Mouse (Mus musculus) embryonic fibroblast, embryonic 13.5 days (primary cell): ENCODE data around the gene Neu1.

Experiments used
- CTCF ChIP-seq: IDR thresholded peaks from 2 replicates; pipeline ENCODE4 v1.5.1; 2011; ENCODE audit warnings: mild to moderate bottlenecking, control low read depth, low read length, moderate library complexity, borderline replicate concordance; ENCODE audit not compliant: insufficient read depth
- POLR2A ChIP-seq: IDR thresholded peaks from 2 replicates; pipeline ENCODE4 v1.6.1; 2011; ENCODE audit warnings: low read depth, mild to moderate bottlenecking, control low read depth, low read length, moderate library complexity

GRCm38 (mm10) chr17:34944362-34944761 is 13.3 kb downstream of the Neu1 start:
- no peak for TF ChIP-seq POLR2A
- TF ChIP-seq CTCF, result no peak
